Mouse (Mus musculus) neural tube, embryonic 10.5 days (tissue): Measurements from ENCODE around the gene Fmr1nb.

Source experiments
- DNase-seq: peaks from one replicate; pipeline ENCODE4 v3.0.0-alpha.2; 2017; ENCODE audit warnings: low spot score; ENCODE audit errors: extremely low spot score

The Fmr1nb gene

DNA sequence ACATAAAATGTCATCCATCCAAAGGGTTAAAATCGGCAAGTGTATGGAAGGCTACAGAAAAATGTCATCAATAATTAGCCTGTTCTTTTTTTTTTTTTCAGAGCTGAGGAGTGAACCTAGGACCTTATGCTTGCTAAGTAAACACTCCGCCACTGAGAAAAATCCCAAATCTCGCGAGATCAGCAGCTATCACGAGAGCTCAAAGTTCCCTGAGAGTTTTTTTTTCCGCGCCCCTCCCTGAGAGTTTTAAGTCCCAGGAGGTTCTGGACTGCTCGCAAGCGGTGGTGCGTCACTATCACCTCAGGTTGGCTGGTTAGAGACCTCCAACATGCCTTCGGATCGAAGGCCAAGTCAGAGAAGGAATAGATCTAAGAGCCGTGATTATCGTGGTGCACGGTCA is at the start of gene Fmr1nb:
TSS of gene Fmr1nb (plus strand) at position 234 of the 400 bp plus-strand sequence.
- DNase-seq, result no peak

DNA sequence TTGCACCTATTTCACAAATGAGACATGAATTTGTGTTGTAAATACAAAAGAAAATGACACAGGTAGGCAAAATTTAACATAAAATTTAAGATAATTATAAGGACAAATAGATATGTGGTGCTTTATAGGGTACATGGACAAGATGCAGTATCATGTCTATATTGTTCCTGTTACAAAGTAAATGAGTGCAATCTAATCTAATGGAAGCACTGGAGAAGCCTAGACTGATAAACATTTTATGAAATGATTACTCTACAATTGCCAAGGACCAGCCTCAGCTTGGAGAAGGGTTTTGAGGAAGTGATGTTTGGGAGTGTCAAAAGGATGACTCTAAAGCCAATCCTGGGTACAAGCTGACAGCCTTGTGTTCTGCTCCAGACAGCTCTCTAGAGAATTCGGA is 24.7 kb upstream of the Fmr1nb start:
- no peak for DNase-seq

DNA sequence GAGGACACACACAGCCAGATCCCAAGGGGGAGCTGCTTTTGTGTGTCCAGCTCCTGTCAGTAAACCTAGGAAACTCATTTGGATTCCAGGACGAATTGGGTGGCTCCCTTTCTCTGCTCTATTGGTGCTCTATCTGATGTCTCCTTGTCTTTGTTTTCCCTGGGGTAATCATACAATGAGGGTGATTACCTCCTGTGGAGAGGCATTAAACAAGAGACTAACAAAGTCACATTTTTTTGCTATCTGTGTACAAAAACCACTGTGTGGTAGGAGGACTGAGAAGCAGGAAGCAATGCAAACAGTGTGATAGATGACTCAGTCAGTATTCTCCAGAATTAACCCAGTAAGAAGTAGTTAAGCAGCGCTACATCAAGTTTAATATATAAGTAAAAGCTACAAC is 21.6 kb upstream of the Fmr1nb start:
- no peak for DNase-seq

DNA sequence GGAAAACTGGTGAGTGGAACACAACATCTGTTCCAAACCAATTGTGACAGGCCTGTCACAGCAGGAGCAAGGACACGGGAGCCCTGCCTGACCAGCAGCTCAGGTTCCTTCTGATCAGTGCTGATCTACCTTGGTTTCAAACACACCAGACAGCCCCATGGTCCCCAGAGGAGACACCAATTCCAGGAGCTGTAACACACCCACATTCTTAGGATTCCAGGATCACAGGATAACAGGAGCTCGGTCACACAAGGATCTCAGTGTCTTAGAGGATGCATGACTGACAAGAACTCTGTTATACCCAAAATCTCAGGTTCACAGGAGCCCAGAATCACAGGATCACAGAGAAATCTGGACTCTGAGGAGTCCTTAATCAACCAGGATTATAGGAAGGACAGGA is 58.8 kb downstream of the Fmr1nb start:
- DNase-seq, result peak; percentile 13

- peak; percentile 16 for DNase-seq
Measured at GRCm38 (mm10) chrX:68821059-68821458, 59.4 kb downstream of the Fmr1nb start, which contains the start of gene Gm14698. Gm14698 (plus strand) TSS chrX:68821093.

DNA sequence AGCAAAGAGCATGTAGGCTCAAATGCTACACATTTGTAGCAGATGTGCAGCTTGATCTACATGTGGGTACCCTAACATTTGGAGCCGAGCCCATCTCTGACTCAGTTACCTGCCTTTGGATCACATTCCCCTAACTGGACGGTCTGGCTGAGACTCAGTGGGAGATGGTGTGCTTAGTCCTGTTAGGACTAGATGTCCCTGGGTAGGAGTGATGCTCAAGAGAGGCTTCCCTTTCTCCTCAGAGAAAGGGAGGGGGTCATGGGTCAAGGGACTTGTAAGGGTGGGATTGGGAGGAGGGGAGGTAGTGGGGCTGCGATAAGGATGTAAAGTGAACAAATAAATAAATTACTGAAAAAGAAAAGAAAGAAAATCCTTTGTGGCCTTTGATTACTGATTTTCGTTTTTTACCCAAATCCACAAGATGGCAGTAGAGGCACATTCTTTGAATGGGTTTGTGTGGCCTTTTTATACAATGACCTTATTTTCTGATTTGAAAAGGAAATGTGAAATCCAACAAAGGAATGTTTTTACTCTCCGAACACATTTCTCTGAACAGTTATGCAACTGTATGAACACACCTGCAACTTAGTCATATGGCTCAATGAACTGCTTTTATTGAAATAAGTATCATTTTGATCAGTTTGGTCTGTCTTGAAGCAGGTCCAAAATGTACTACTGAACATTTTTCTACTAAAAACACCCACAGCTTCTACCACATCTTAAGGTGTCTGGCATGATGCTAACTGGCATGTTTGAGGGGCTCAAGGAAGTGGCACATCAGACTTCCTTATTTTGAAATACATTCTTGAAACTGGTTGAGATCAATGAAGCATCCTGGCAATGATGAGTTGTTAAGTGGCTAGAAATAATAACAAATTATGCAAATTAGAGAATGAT is 78.2 kb downstream of the Fmr1nb start:
- DNase-seq, result peak; percentile 13
